Comparison of ENCODE assay signal across 34 mouse cellular contexts in genomic region chr8:124589393-124589792, GRCm38 (mm10). TPM values are rescaled to one million over a fixed set of nuclear protein-coding genes. Genes with fewer than 3 reads are reported as not detected.
DNase-seq lines count a peak whose midpoint lies in the region; ATAC-seq lines count a peak whose summit lies in the region.
"Had no signal": no experiment of that assay in that cellular context is flagged by ENCODE, and none has a peak within 500 bp of the region (broad histone marks: within the 10 kb centered on the region; RNA-seq: fewer than 3 reads in every experiment).

No protein-coding gene starts in this region.

- H3K27ac ChIP-seq in liver, embryonic 16.5 days (ENCODE audit: low read length), result no peak overlapping the region
- H3K27ac ChIP-seq in brown adipose tissue, adult 24 weeks (replicated peaks; ENCODE audit: low read depth, low read length), result peak overlapping the region; percentile 90
- H3K27ac ChIP-seq: forebrain, embryonic 13.5 days; heart, embryonic 15.5 days; hindbrain, embryonic 12.5 days; hindbrain, postnatal 0 days; intestine, embryonic 15.5 days; liver, embryonic 13.5 days; lung, embryonic 15.5 days; midbrain, embryonic 12.5 days; neural tube, embryonic 12.5 days; stomach, postnatal 0 days had no signal

- intact Hi-C loops in gastrocnemius, postnatal 14 days (cut with DNase I; ENCODE audit: low total_unique reads), result no loop called here

- peaks cover 4% of the 10 kb centered on the region for H3K4me1 ChIP-seq in liver, embryonic 16.5 days (ENCODE audit: control insufficient read depth, low read depth, low read length)
- H3K4me1 ChIP-seq in brown adipose tissue, adult 24 weeks (ENCODE audit: control insufficient read depth, insufficient read depth, insufficient read length, low read length), result peaks cover 7% of the 10 kb centered on the region
- H3K4me1 ChIP-seq: forebrain, embryonic 13.5 days; midbrain, embryonic 12.5 days; neural tube, embryonic 12.5 days had no signal

- H3K36me3 ChIP-seq in liver, embryonic 16.5 days (ENCODE audit: control insufficient read depth, insufficient read depth), result no peaks in the 10 kb centered on the region
- H3K36me3 ChIP-seq: heart, embryonic 15.5 days; hindbrain, embryonic 12.5 days; intestine, embryonic 15.5 days; liver, embryonic 13.5 days; lung, embryonic 15.5 days; midbrain, embryonic 12.5 days; neural tube, embryonic 12.5 days had no signal

- peak; percentile 51; the same call in 1 of the 2 replicates for ATAC-seq in liver, embryonic 16.5 days (ENCODE audit: low read depth)
- ATAC-seq: forebrain, embryonic 13.5 days; hindbrain, postnatal 0 days; intestine, embryonic 15.5 days; Patski had no signal

- WGBS in liver, embryonic 16.5 days (ENCODE audit: insufficient replicate concordance), result 48% methylated on average over 4 of the region's 4 CpGs

- H3K4me3 ChIP-seq in liver, embryonic 16.5 days (ENCODE audit: low read depth, low read length), result no peak overlapping the region
- H3K4me3 ChIP-seq in brown adipose tissue, adult 24 weeks (ENCODE audit: insufficient read depth, low read depth, low read length), result no peak overlapping the region
- H3K4me3 ChIP-seq: forebrain, embryonic 13.5 days; heart, embryonic 15.5 days; hindbrain, embryonic 12.5 days; intestine, embryonic 15.5 days; liver, embryonic 13.5 days; lung, embryonic 15.5 days; megakaryocyte, embryonic 14.5 days; midbrain, embryonic 12.5 days; myocyte; neural tube, embryonic 12.5 days had no signal

- H3K4me2 ChIP-seq in liver, embryonic 16.5 days (ENCODE audit: low read depth, low read length), result no peak overlapping the region
- H3K4me2 ChIP-seq: forebrain, embryonic 13.5 days; heart, embryonic 15.5 days; hindbrain, embryonic 12.5 days; intestine, embryonic 15.5 days; liver, embryonic 13.5 days; lung, embryonic 15.5 days; midbrain, embryonic 12.5 days; neural tube, embryonic 12.5 days had no signal

- H3K27me3 ChIP-seq in liver, embryonic 16.5 days (ENCODE audit: control insufficient read depth, insufficient read depth, low read depth, low read length), result no peaks in the 10 kb centered on the region
- H3K27me3 ChIP-seq: forebrain, embryonic 13.5 days; heart, embryonic 15.5 days; hindbrain, embryonic 12.5 days; intestine, embryonic 15.5 days; liver, embryonic 13.5 days; lung, embryonic 15.5 days; midbrain, embryonic 12.5 days; neural tube, embryonic 12.5 days had no signal

- no peak overlapping the region for H3K9ac ChIP-seq in liver, embryonic 16.5 days (ENCODE audit: low read depth, low read length)
- H3K9ac ChIP-seq: forebrain, embryonic 13.5 days; heart, embryonic 15.5 days; hindbrain, embryonic 12.5 days; intestine, embryonic 15.5 days; liver, embryonic 13.5 days; lung, embryonic 15.5 days; midbrain, embryonic 12.5 days; neural tube, embryonic 12.5 days had no signal

- H3K9me3 ChIP-seq in liver, embryonic 16.5 days (replicated peaks; ENCODE audit: control insufficient read depth, low read length), result no peaks in the 10 kb centered on the region
- H3K9me3 ChIP-seq: forebrain, embryonic 13.5 days; heart, embryonic 15.5 days; hindbrain, embryonic 12.5 days; intestine, embryonic 15.5 days; liver, embryonic 13.5 days; lung, embryonic 15.5 days; megakaryocyte, embryonic 14.5 days; midbrain, embryonic 12.5 days; neural tube, embryonic 12.5 days had no signal

- DNase-seq in gastrocnemius, adult 18-20 months (ENCODE audit: low spot score), result peak; percentile 34
- DNase-seq in gastrocnemius, postnatal 14 days, result no peak
- DNase-seq in liver, result no peak
- no peak for DNase-seq in embryo, embryonic 10 days (ENCODE audit: low spot score)
- no peak for DNase-seq in left cerebral cortex, adult 18-20 months (ENCODE audit: low spot score in 2 of 2)
- DNase-seq: cerebellum, adult 8-10 months; cerebellum, postnatal 25 days; kidney, adult 2 months; kidney, postnatal 10 days; layer of hippocampus, postnatal 36 days; liver, embryonic 13.5 days; lung, postnatal 36 days; right cerebral cortex, adult 18-20 months; thymus, adult 18-20 months; thymus, postnatal 25 days had no signal

RNA-seq across cellular contexts. Expression of gene Capn9, which starts 13.5 kb away (rescaled TPM):
- not detected for total RNA-seq in gastrocnemius, adult 18-20 months (2021)
- under 1 TPM in 1 of 2 experiments, not detected in 1; 0.08 TPM for total RNA-seq in gastrocnemius, postnatal 14 days (2021)
- polyA plus RNA-seq in liver, embryonic 16.5 days (2015; fragmentation: Nextera tagmentation; extraction: Ambion mirVana), result 0.08 TPM in 1 of 2 replicates, not detected in the other
- not detected in 2 replicates for polyA plus RNA-seq in brown adipose tissue, adult 24 weeks (2012; ENCODE audit: insufficient read depth, insufficient read length, missing spikeins)
- total RNA-seq in left cerebral cortex, adult 18-20 months (2021), result not detected
- total RNA-seq: heart, postnatal 25 days; hindbrain, postnatal 0 days; left cerebral cortex, postnatal 14 days; MEL had no signal
- polyA plus RNA-seq: embryonic facial prominence, embryonic 11.5 days; hindbrain, embryonic 12.5 days; kidney, adult 2 months; limb, embryonic 11.5 days; neural tube, embryonic 12.5 days; Patski had no signal

RNA-seq across cellular contexts. Expression of gene Agt, which starts 19.9 kb away (rescaled TPM):
- total RNA-seq in gastrocnemius, adult 18-20 months (2021), result 10 to 100 TPM; 12.5 to 14.3 TPM
- total RNA-seq in gastrocnemius, postnatal 14 days (2021), result 10 to 100 TPM; 11.4 to 12.3 TPM
- 258 and 290 TPM in 2 replicates for polyA plus RNA-seq in liver, embryonic 16.5 days (2015; fragmentation: Nextera tagmentation; extraction: Ambion mirVana)
- polyA plus RNA-seq in brown adipose tissue, adult 24 weeks (2012; ENCODE audit: insufficient read depth, insufficient read length, missing spikeins), result 2.4 and 3.2 TPM in 2 replicates
- total RNA-seq in left cerebral cortex, adult 18-20 months (2021), result 10 to 100 TPM; 13.2 to 14.8 TPM
- total RNA-seq: MEL had no signal
- polyA plus RNA-seq: embryonic facial prominence, embryonic 11.5 days; forebrain, embryonic 13.5 days; limb, embryonic 11.5 days had no signal
